ENCODE assay signal across 26 mouse cellular contexts in genomic region chr8:83616625-83617024, GRCm38 (mm10). TPM values are rescaled to one million over a fixed set of nuclear protein-coding genes. Genes with fewer than 3 reads are reported as not detected.
DNase-seq lines count a peak whose midpoint lies in the region; ATAC-seq and TF ChIP-seq lines count a peak whose summit lies in the region.
"Had no signal": no experiment of that assay in that cellular context is flagged by ENCODE, and none has a peak within 500 bp of the region (broad histone marks: within the 10 kb centered on the region; RNA-seq: fewer than 3 reads in every experiment).

No protein-coding gene starts in this region.

- no peaks in the 10 kb centered on the region for H3K27me3 ChIP-seq in forebrain, embryonic 11.5 days (ENCODE audit: control insufficient read depth, insufficient read depth, low read length)
- H3K27me3 ChIP-seq in forebrain, embryonic 14.5 days (replicated peaks; ENCODE audit: control insufficient read depth, insufficient read depth, low read length), result no peaks in the 10 kb centered on the region
- H3K27me3 ChIP-seq: CH12.LX; embryonic facial prominence, embryonic 12.5 days; forebrain, embryonic 12.5 days; forebrain, embryonic 15.5 days; Patski had no signal

- ATAC-seq in forebrain, embryonic 11.5 days (replicated peaks; ENCODE audit: low FRiP score), result no peak
- ATAC-seq in forebrain, embryonic 14.5 days, result no peak
- no peak for ATAC-seq in erythroblast, adult 5-6 weeks (replicated peaks; ENCODE audit: low FRiP score, poor library complexity, severe bottlenecking)
- ATAC-seq: activated CD4-positive, CD25-positive, alpha-beta regulatory T cell, adult 4 months; CD4-positive, CD25-positive, alpha-beta regulatory T cell, adult 4 months; forebrain, embryonic 15.5 days; forebrain, postnatal 0 days; Patski had no signal

- H3K4me1 ChIP-seq in forebrain, embryonic 11.5 days (replicated peaks; ENCODE audit: control insufficient read depth, insufficient read depth, low read length), result no peaks in the 10 kb centered on the region
- H3K4me1 ChIP-seq in forebrain, embryonic 14.5 days (ENCODE audit: control insufficient read depth, insufficient read depth, low read length), result no peaks in the 10 kb centered on the region
- H3K4me1 ChIP-seq: embryonic facial prominence, embryonic 10.5 days; embryonic facial prominence, embryonic 12.5 days; forebrain, embryonic 12.5 days; forebrain, embryonic 15.5 days had no signal

- H3K9ac ChIP-seq in forebrain, embryonic 11.5 days (ENCODE audit: low read length), result no peak overlapping the region
- H3K9ac ChIP-seq in forebrain, embryonic 14.5 days (ENCODE audit: low read length), result no peak overlapping the region
- H3K9ac ChIP-seq: embryonic facial prominence, embryonic 12.5 days; forebrain, embryonic 12.5 days; forebrain, embryonic 15.5 days; forebrain, postnatal 0 days had no signal

- H3K4me2 ChIP-seq in forebrain, embryonic 11.5 days (ENCODE audit: low read depth, low read length, severe bottlenecking), result no peak overlapping the region
- no peak overlapping the region for H3K4me2 ChIP-seq in forebrain, embryonic 14.5 days (ENCODE audit: low read length)
- H3K4me2 ChIP-seq: embryonic facial prominence, embryonic 12.5 days; forebrain, embryonic 12.5 days; forebrain, embryonic 15.5 days had no signal

- H3K36me3 ChIP-seq in forebrain, embryonic 11.5 days (ENCODE audit: control insufficient read depth, insufficient read depth, low read length), result peaks cover 6% of the 10 kb centered on the region; the same call in 1 of the 2 replicates
- H3K36me3 ChIP-seq in forebrain, embryonic 14.5 days (ENCODE audit: control insufficient read depth, insufficient read depth, low read length), result peaks cover 28% of the 10 kb centered on the region

- DNase-seq in forebrain, embryonic 11.5 days (ENCODE audit: low spot score), result peak; percentile 30
- DNase-seq in forebrain, embryonic 14.5 days (ENCODE audit: low spot score), result no peak
- no peak for DNase-seq in left cerebral cortex, adult 2 months (ENCODE audit: extremely low spot score in 1 of 2, low spot score in 2 of 2)
- no peak for DNase-seq in left cerebral cortex, adult 11 months (ENCODE audit: low spot score)
- peak; percentile 87 for DNase-seq in fat pad, adult 2 months (ENCODE audit: extremely low read depth, low read depth, low spot score)
- DNase-seq: adrenal gland, adult 8-10 months; adrenal gland, postnatal 14 days; adrenal gland, postnatal 36 days; B cell, adult 2 months; cerebellum, adult 11-12 months; cerebellum, adult 2 months; cerebellum, adult 9-10 months; cerebellum, postnatal 10 days; cerebellum, postnatal 25 days; forebrain, postnatal 0 days had no signal

- H3K4me3 ChIP-seq in forebrain, embryonic 11.5 days (ENCODE audit: low read depth, low read length), result no peak overlapping the region
- H3K4me3 ChIP-seq in forebrain, embryonic 14.5 days (ENCODE audit: low read depth, low read length), result no peak overlapping the region
- no peak overlapping the region for H3K4me3 ChIP-seq in left cerebral cortex, adult 2 months
- H3K4me3 ChIP-seq: embryonic facial prominence, embryonic 10.5 days; embryonic facial prominence, embryonic 12.5 days; erythroblast, embryonic 14.5 days; forebrain, embryonic 12.5 days; forebrain, embryonic 15.5 days had no signal

- H3K27ac ChIP-seq in forebrain, embryonic 11.5 days (ENCODE audit: low read depth, low read length), result no peak overlapping the region
- no peak overlapping the region for H3K27ac ChIP-seq in forebrain, embryonic 14.5 days (ENCODE audit: low read depth, low read length)
- H3K27ac ChIP-seq in left cerebral cortex, adult 2 months, result peak overlapping the region; percentile 69
- H3K27ac ChIP-seq: embryonic facial prominence, embryonic 10.5 days; embryonic facial prominence, embryonic 12.5 days; forebrain, embryonic 12.5 days; forebrain, embryonic 15.5 days had no signal

- TF ChIP-seq CTCF in left cerebral cortex, adult 2 months (IDR thresholded peaks at IDR 0.05), result no peak

- H3K9me3 ChIP-seq in forebrain, embryonic 11.5 days (ENCODE audit: control insufficient read depth, low read length), result no peaks in the 10 kb centered on the region
- H3K9me3 ChIP-seq in forebrain, embryonic 14.5 days (replicated peaks; ENCODE audit: control insufficient read depth, low read length), result no peaks in the 10 kb centered on the region
- H3K9me3 ChIP-seq: embryonic facial prominence, embryonic 10.5 days; embryonic facial prominence, embryonic 12.5 days; forebrain, embryonic 12.5 days; forebrain, embryonic 15.5 days; G1E had no signal

- intact Hi-C loops in left cerebral cortex, adult 2 months (cut with DNase I), result no loop called here

RNA-seq across cellular contexts. Expression of gene Dnajb1, which starts 8.6 kb away (rescaled TPM):
- polyA plus RNA-seq in forebrain, embryonic 11.5 days (2014; fragmentation: Nextera tagmentation; extraction: Ambion mirVana), result 73.8 and 78.5 TPM in 2 replicates
- polyA plus RNA-seq in forebrain, embryonic 14.5 days (2014; fragmentation: Nextera tagmentation; extraction: Ambion mirVana), result 30.1 and 43.0 TPM in 2 replicates
- 10 to 100 TPM; 50.1 to 71.0 TPM for total RNA-seq in left cerebral cortex, adult 2 months (2021)
- total RNA-seq in erythroblast, adult 5-6 weeks (2015; ENCODE audit: low replicate concordance), result 12.9 and 25.7 TPM in 2 replicates
- 15.6 and 19.5 TPM in 2 replicates for total RNA-seq in erythroblast, adult 5-6 weeks (2017; ENCODE audit: low replicate concordance)

RNA-seq across cellular contexts. Expression of gene Tecr, which starts 8.9 kb away (rescaled TPM):
- polyA plus RNA-seq in forebrain, embryonic 11.5 days (2014; fragmentation: Nextera tagmentation; extraction: Ambion mirVana), result 550 and 611 TPM in 2 replicates
- polyA plus RNA-seq in forebrain, embryonic 14.5 days (2014; fragmentation: Nextera tagmentation; extraction: Ambion mirVana), result 806 and 815 TPM in 2 replicates
- 100 to 1,000 TPM; 572 to 605 TPM for total RNA-seq in left cerebral cortex, adult 2 months (2021)
- 130 and 150 TPM in 2 replicates for total RNA-seq in erythroblast, adult 5-6 weeks (2015; ENCODE audit: low replicate concordance)
- 47.5 and 77.4 TPM in 2 replicates for total RNA-seq in erythroblast, adult 5-6 weeks (2017; ENCODE audit: low replicate concordance)

RNA-seq across cellular contexts. Expression of gene Gipc1, which starts 35.9 kb away (rescaled TPM):
- polyA plus RNA-seq in forebrain, embryonic 11.5 days (2014; fragmentation: Nextera tagmentation; extraction: Ambion mirVana), result 217 and 231 TPM in 2 replicates
- 108 and 122 TPM in 2 replicates for polyA plus RNA-seq in forebrain, embryonic 14.5 days (2014; fragmentation: Nextera tagmentation; extraction: Ambion mirVana)
- total RNA-seq in left cerebral cortex, adult 2 months (2021), result 10 to 100 TPM; 84.6 to 88.2 TPM
- total RNA-seq in erythroblast, adult 5-6 weeks (2015; ENCODE audit: low replicate concordance), result 4.4 and 16.7 TPM in 2 replicates
- 5.2 and 8.6 TPM in 2 replicates for total RNA-seq in erythroblast, adult 5-6 weeks (2017; ENCODE audit: low replicate concordance)

RNA-seq across cellular contexts. Expression of gene Ptger1, which starts 49.9 kb away (rescaled TPM):
- polyA plus RNA-seq in forebrain, embryonic 11.5 days (2014; fragmentation: Nextera tagmentation; extraction: Ambion mirVana), result 0.47 and 0.60 TPM in 2 replicates
- 0.27 and 0.63 TPM in 2 replicates for polyA plus RNA-seq in forebrain, embryonic 14.5 days (2014; fragmentation: Nextera tagmentation; extraction: Ambion mirVana)
- total RNA-seq in left cerebral cortex, adult 2 months (2021), result 1 to 10 TPM in 1 of 2 experiments, under 1 TPM in 1; 0.95 to 2.2 TPM
- total RNA-seq in erythroblast, adult 5-6 weeks (2015; ENCODE audit: low replicate concordance), result 0.21 TPM in 1 of 2 replicates, not detected in the other
- total RNA-seq in erythroblast, adult 5-6 weeks (2017; ENCODE audit: low replicate concordance), result 0.56 and 0.60 TPM in 2 replicates

RNA-seq across cellular contexts. Expression of gene Ndufb7, which starts 50.2 kb away (rescaled TPM):
- 333 and 339 TPM in 2 replicates for polyA plus RNA-seq in forebrain, embryonic 11.5 days (2014; fragmentation: Nextera tagmentation; extraction: Ambion mirVana)
- 370 and 449 TPM in 2 replicates for polyA plus RNA-seq in forebrain, embryonic 14.5 days (2014; fragmentation: Nextera tagmentation; extraction: Ambion mirVana)
- total RNA-seq in left cerebral cortex, adult 2 months (2021), result 100 to 1,000 TPM; 144 to 147 TPM
- 49.8 and 57.9 TPM in 2 replicates for total RNA-seq in erythroblast, adult 5-6 weeks (2015; ENCODE audit: low replicate concordance)
- 59.0 and 89.2 TPM in 2 replicates for total RNA-seq in erythroblast, adult 5-6 weeks (2017; ENCODE audit: low replicate concordance)

Comparison
In these comparisons a context has a peak if more than half of its experiments do, and no peak if none do; other contexts are left out.
1. DNase-seq: peak in forebrain, embryonic 11.5 days (single experiment) and fat pad, adult 2 months (single experiment); none in forebrain, embryonic 14.5 days (single experiment), left cerebral cortex, adult 2 months (0 of 2) and left cerebral cortex, adult 11 months (single experiment).
2. RNA of gene Gipc1, which starts 35.9 kb away (total RNA-seq): 84.6 to 88.2 TPM in left cerebral cortex, adult 2 months; 4.4 to 16.7 TPM in erythroblast, adult 5-6 weeks; every median in the first group is over 4 times any median in the second.